Mouse (Mus musculus) embryonic facial prominence, embryonic 12.5 days (tissue): ENCODE measurements around the gene Arhgef40. TPM values are rescaled to one million over a fixed set of nuclear protein-coding genes. Genes with fewer than 3 reads are reported as not detected.

Source experiments
- ATAC-seq: fragments of 200-750 bp; cut with Nextera tagmentation; 2 replicates; pipeline ENCODE4 v1.8.0; 2017; ENCODE audit not compliant: insufficient number of reproducible peaks, insufficient read depth, low FRiP score, low TSS enrichment
- H3K27ac ChIP-seq: fragments of 300-500 bp; sonication (generic); 2 replicates; pipeline ENCODE4 v1.5.1; 2016; ENCODE audit warnings: mild to moderate bottlenecking
- H3K27me3 ChIP-seq: fragments of 300-500 bp; sonication (generic); 2 replicates; pipeline ENCODE4 v1.6.1; 2016; ENCODE audit warnings: mild to moderate bottlenecking, moderate library complexity
- H3K36me3 ChIP-seq: fragments of 300-500 bp; sonication (generic); 2 replicates; pipeline ENCODE4 v1.6.1; 2016; ENCODE audit warnings: mild to moderate bottlenecking
- H3K4me1 ChIP-seq: fragments of 300-500 bp; sonication (generic); 2 replicates; pipeline ENCODE4 v1.6.1; 2016
- H3K4me2 ChIP-seq: fragments of 300-500 bp; sonication (generic); replicated peaks from 2 replicates; pipeline ENCODE4 v1.6.1; 2016; ENCODE audit warnings: mild to moderate bottlenecking, moderate library complexity
- H3K4me3 ChIP-seq: fragments of 300-500 bp; sonication (generic); 2 replicates; pipeline ENCODE4 v1.5.1; 2016; ENCODE audit warnings: mild to moderate bottlenecking
- H3K9ac ChIP-seq: fragments of 300-500 bp; sonication (generic); 2 replicates; pipeline ENCODE4 v1.6.1; 2016; ENCODE audit warnings: mild to moderate bottlenecking, moderate library complexity
- H3K9me3 ChIP-seq: fragments of 300-500 bp; sonication (generic); 2 replicates; pipeline ENCODE4 v1.6.1; 2016; ENCODE audit warnings: mild to moderate bottlenecking, moderate library complexity
- WGBS: fragments of 180-500 bp; shearing (Covaris S2); methylation state at CpG from one replicate; pipeline ENCODE4 v1.1.7; 2016; 5-methylcytosine and 5-hydroxymethylcytosine counted together
- polyA plus RNA-seq: library from polyadenylated mRNA; unstranded; fragments of >200 nt; fragmentation: Nextera tagmentation; extraction: Ambion mirVana; gene quantifications from 2 replicates; pipeline ENCODE4 v1.2.1, GENCODE M21; 2016

Gene Arhgef40
- polyA plus RNA-seq, 1 experiment from 2014 or later, result 204 TPM

DNA sequence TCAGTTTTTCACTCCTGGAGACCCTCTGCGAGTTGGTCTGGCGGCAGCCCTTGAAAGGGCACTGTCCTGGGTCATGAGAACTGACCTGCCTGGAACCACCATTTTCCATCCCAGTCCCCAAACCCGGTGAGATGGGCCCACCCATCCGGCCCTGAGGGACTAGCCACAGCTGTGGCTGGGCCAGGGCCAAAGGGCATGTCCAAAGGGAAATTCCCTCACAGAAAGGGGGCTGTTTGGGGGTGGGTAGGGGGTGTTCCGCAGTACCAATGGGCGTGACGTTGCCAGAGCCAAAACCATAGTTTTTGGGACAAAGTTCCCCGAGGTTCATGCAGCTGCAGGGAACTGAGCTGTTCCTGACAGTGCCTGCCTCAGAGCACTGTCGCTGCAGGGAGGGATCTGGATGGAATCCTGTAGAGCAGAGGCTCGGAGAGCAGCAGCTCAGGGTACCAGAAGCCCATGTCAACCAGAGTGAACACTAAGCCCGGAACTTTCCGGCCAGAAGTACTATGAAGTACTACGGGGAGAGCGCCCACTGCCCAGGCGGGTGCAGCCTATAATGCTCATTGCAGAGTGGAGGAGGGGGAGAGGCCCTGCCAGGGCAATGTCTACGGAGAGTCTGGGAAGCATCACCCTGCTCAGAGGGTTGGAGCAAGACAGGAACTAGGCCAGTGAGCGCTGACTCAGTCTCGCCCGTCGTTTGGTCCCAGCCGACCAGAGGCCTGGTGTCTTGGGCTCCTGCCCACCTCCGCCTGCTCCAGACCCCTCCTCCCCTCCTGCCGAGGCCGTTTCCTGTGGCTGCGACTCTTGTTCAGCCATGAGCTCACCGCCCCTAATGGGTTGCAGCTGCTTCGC lies 1.0 kb downstream of the Arhgef40 start:
- no peaks in the 10 kb centered on the region for H3K27me3 ChIP-seq
- H3K4me2 ChIP-seq, result peak overlapping the region; percentile 73
- peak overlapping the region; percentile 72 for H3K4me3 ChIP-seq
- peak; percentile 67 for ATAC-seq
- peaks cover 34% of the 10 kb centered on the region for H3K4me1 ChIP-seq
- peak overlapping the region; percentile 98 for H3K27ac ChIP-seq
- under 1% methylated on average over 27 of the region's 27 CpGs for WGBS
- peak overlapping the region; percentile 81 for H3K9ac ChIP-seq
- peaks cover 35% of the 10 kb centered on the region for H3K36me3 ChIP-seq
- H3K9me3 ChIP-seq, result no peaks in the 10 kb centered on the region

DNA sequence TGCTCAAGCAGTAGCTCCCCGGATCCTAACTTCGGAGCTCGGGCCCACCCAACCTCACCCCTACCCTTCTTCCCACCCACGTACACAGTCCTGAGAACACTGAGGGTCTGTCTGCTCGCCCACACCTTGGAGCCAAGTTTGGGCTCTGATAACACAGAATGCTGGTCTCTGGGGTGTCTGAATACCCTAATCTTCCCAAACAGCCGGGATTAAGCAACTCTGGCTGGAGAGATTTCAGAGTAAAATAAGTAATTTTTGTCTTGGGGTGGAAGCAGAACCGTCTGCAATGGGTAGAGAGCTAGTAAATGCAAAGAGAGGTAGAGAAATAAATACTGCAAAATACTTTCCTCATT lies 1.6 kb downstream of the Arhgef40 start:
- H3K4me3 ChIP-seq, result peak overlapping the region; percentile 72
- peaks cover 34% of the 10 kb centered on the region for H3K4me1 ChIP-seq
- H3K27ac ChIP-seq, result peak overlapping the region; percentile 98
- H3K27me3 ChIP-seq, result no peaks in the 10 kb centered on the region
- H3K4me2 ChIP-seq, result peak overlapping the region; percentile 73
- under 1% methylated on average over 7 of the region's 7 CpGs for WGBS
- H3K9ac ChIP-seq, result peak overlapping the region; percentile 81
- no peaks in the 10 kb centered on the region for H3K9me3 ChIP-seq
- H3K36me3 ChIP-seq, result peaks cover 41% of the 10 kb centered on the region
- ATAC-seq, result no peak; the same call in 1 of the 2 replicates

DNA sequence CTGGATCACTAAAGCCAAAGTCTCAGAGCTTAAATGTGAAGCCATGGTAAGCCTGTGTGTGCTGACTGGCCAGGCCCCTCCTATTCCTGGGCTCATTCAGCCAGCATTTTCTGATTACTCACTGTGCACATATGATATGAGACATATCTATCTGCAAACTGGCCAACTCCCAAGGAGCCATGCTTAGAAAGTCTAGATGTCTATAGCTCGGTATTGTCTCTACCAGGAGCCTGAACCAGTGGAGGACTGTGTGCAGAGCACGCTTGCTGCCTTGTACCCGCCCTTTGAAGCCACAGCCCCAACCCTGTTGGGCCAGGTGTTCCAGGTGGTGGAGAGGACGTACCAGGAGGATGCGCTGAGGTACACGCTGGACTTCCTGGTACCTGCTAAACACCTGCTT lies 2.7 kb downstream of the Arhgef40 start:
- peaks cover 51% of the 10 kb centered on the region for H3K36me3 ChIP-seq
- H3K4me2 ChIP-seq, result no peak overlapping the region
- no peak overlapping the region for H3K27ac ChIP-seq
- no peak for ATAC-seq
- WGBS, result 96% methylated on average over 6 of the region's 6 CpGs
- H3K4me1 ChIP-seq, result peaks cover 34% of the 10 kb centered on the region
- no peaks in the 10 kb centered on the region for H3K9me3 ChIP-seq
- no peaks in the 10 kb centered on the region for H3K27me3 ChIP-seq
- H3K4me3 ChIP-seq, result no peak overlapping the region
- H3K9ac ChIP-seq, result no peak overlapping the region

DNA sequence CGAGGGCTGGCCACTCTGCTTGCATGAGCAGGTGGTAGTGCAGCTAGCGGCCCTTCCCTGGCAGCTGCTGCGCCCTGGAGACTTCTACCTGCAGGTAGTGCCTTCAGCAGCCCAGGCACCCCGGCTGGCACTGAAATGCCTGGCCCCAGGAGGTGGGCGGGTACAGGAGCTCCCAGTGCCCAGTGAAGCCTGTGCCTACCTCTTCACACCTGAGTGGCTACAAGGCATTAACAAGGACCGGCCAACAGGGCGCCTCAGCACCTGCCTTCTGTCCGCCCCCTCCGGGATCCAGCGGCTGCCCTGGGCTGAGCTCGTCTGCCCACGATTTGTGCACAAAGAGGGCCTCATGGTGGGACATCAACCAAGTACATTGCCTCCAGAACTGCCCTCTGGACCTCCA lies 4.2 kb downstream of the Arhgef40 start:
- Histone ChIP-seq H3K9ac (no peak overlapping the region), H3K4me1 (peaks cover 34% of the 10 kb centered on the region), H3K36me3 (peaks cover 64% of the 10 kb centered on the region), H3K27ac (no peak overlapping the region), H3K9me3 (no peaks in the 10 kb centered on the region), H3K4me2 (no peak overlapping the region), H3K27me3 (no peaks in the 10 kb centered on the region), H3K4me3 (no peak overlapping the region)
- 72% methylated on average over 12 of the region's 12 CpGs for WGBS
- no peak for ATAC-seq

- Histone ChIP-seq H3K27ac (peak overlapping the region; percentile 50; the same call in 1 of the 2 replicates), H3K4me1 (peaks cover 34% of the 10 kb centered on the region), H3K4me2 (no peak overlapping the region), H3K36me3 (peaks cover 72% of the 10 kb centered on the region), H3K4me3 (no peak overlapping the region), H3K9ac (peak overlapping the region; percentile 20), H3K27me3 (no peaks in the 10 kb centered on the region), H3K9me3 (no peaks in the 10 kb centered on the region)
- ATAC-seq, result no peak
- 57% methylated on average over 12 of the region's 12 CpGs for WGBS
Observed at GRCm38 (mm10) chr14:51989461-51989970, 5.0 kb downstream of the Arhgef40 start.

DNA sequence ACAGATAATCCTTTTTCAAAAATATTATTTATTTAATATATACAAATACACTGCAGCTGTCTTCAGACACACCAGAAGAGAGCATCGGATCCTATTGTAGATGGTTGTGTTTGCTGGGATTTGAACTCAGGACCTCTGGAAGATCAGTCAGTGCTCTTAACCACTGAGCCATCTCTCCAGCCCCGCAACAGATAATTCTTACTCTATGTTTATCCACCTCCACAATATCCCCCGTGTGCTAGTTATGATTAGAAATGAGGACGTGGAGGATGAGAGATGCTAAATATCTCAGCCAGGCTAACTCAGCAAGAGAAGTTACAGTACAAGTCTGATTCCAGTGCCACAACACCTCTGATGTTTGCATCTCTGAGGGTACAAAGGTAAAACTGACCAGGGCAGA lies 9.9 kb downstream of the Arhgef40 start:
- Histone ChIP-seq H3K27ac (no peak overlapping the region), H3K36me3 (peaks cover 94% of the 10 kb centered on the region)
- no peak for ATAC-seq

DNA sequence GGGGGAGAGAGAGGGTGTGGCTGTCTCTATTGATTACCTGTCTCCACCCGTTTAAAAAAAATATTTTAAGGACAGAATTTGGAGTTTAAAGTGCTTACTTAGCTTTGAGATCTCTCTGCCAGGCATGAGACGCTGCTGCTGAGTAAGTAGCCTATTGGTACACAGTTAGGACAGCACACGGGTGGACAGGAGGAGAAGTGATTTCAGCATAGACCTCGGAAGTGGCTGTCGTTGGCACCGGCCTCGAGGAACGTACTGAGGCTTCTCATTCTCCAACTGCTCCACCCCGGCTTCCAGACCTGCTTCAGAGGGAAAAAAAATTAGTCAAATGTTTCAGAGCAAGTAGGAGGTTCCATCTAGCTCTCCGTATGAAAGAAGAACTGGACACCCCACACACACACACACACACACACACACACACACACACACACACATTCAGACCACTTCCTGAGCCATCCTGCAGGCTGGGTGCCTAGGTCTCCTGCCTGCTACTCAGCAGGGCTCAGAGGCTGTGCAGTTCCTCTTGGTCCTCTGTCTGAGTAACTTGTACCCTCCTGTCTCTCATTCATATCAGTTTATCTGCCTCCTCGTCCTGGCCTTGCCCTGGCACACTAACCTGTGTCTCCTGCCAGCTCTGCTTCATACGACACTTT lies 10.8 kb downstream of the Arhgef40 start:
- Histone ChIP-seq H3K9me3 (no peaks in the 10 kb centered on the region), H3K9ac (no peak overlapping the region), H3K36me3 (peaks cover 94% of the 10 kb centered on the region), H3K4me3 (no peak overlapping the region), H3K4me2 (no peak overlapping the region), H3K27me3 (no peaks in the 10 kb centered on the region), H3K27ac (no peak overlapping the region), H3K4me1 (no peaks in the 10 kb centered on the region)
- WGBS, result 79% methylated on average over 12 of the region's 12 CpGs
- ATAC-seq, result no peak

More for the DNA sequence above, 9.9 kb downstream of the Arhgef40 start:
- WGBS, result 94% methylated on average over 4 of the region's 4 CpGs
- no peak overlapping the region for H3K9ac ChIP-seq
- no peak overlapping the region for H3K4me2 ChIP-seq
- peaks cover 5% of the 10 kb centered on the region for H3K4me1 ChIP-seq
- no peaks in the 10 kb centered on the region for H3K27me3 ChIP-seq
- no peaks in the 10 kb centered on the region for H3K9me3 ChIP-seq
- H3K4me3 ChIP-seq, result no peak overlapping the region

DNA sequence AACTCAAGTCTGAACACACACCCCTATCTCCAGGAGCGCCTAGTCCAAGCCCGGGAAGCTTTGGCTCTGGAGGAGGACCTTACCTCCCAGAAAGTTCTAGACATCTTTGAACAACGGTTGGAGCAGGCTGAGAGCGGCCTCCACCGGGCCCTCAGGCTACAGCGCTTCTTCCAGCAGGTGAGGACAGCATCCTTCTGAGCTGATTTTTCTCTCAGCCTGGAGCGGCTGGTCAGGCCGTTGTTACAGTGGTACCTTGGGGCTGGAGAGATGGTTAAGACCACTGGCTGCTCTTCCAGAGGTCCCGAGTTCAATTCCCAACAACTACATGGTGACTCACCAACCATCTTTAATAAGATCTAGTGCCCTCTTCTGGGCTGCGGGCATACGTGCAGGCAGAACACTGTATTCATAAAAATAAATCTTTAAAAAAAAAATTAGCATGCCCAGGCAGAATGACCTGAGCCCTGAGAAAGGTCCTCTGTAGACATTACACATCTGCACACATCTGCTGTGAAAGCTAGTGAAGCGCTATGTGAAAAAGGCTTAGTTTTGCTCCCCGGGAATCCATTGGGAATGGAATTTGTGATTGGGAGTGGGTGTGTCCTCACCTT lies 11.8 kb downstream of the Arhgef40 start:
- Histone ChIP-seq H3K27me3 (no peaks in the 10 kb centered on the region), H3K4me2 (no peak overlapping the region), H3K36me3 (peaks cover 92% of the 10 kb centered on the region), H3K27ac (no peak overlapping the region), H3K4me3 (no peak overlapping the region), H3K9ac (no peak overlapping the region), H3K9me3 (no peaks in the 10 kb centered on the region), H3K4me1 (no peaks in the 10 kb centered on the region)
- no peak for ATAC-seq
- WGBS, result 88% methylated on average over 13 of the region's 13 CpGs

GRCm38 (mm10) chr14:51996866-51997265 lies 12.3 kb downstream of the Arhgef40 start:
- H3K4me2 ChIP-seq, result no peak overlapping the region
- H3K9me3 ChIP-seq, result no peaks in the 10 kb centered on the region
- H3K36me3 ChIP-seq, result peaks cover 89% of the 10 kb centered on the region
- H3K4me1 ChIP-seq, result no peaks in the 10 kb centered on the region
- WGBS, result 78% methylated on average over 17 of the region's 17 CpGs
- no peak overlapping the region for H3K27ac ChIP-seq
- no peak overlapping the region for H3K9ac ChIP-seq
- H3K4me3 ChIP-seq, result no peak overlapping the region
- H3K27me3 ChIP-seq, result no peaks in the 10 kb centered on the region
- ATAC-seq, result no peak

DNA sequence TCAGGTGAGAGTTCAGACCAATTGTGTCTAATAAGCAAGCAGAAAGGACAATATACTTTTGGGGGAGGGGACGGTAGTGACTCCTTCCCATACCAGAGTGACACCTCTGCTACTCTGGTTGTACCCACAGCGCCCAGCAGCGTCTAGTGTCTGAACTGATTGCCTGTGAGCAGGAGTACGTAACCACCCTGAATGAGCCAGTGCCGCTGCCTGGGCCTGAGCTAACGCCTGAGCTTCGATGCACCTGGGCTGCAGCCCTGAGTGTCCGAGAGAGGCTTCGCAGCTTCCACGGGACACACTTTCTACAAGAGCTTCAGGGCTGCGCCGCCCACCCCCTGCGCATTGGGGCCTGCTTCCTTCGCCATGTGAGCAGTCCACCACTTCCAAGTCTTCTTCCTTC lies 13.0 kb downstream of the Arhgef40 start:
- no peaks in the 10 kb centered on the region for H3K27me3 ChIP-seq
- no peak overlapping the region for H3K4me2 ChIP-seq
- no peaks in the 10 kb centered on the region for H3K4me1 ChIP-seq
- H3K9ac ChIP-seq, result no peak overlapping the region
- ATAC-seq, result no peak
- H3K27ac ChIP-seq, result no peak overlapping the region
- H3K36me3 ChIP-seq, result peaks cover 89% of the 10 kb centered on the region
- H3K4me3 ChIP-seq, result no peak overlapping the region
- WGBS, result 91% methylated on average over 14 of the region's 14 CpGs
- H3K9me3 ChIP-seq, result no peaks in the 10 kb centered on the region

- 39% methylated on average over 16 of the region's 16 CpGs for WGBS
- H3K9me3 ChIP-seq, result no peaks in the 10 kb centered on the region
- H3K4me3 ChIP-seq, result no peak overlapping the region
- no peak for ATAC-seq
- no peaks in the 10 kb centered on the region for H3K27me3 ChIP-seq
- peaks cover 14% of the 10 kb centered on the region for H3K4me1 ChIP-seq
- H3K9ac ChIP-seq, result no peak overlapping the region
- peaks cover 87% of the 10 kb centered on the region for H3K36me3 ChIP-seq
- H3K4me2 ChIP-seq, result no peak overlapping the region
- H3K27ac ChIP-seq, result 0 out of 2 replicates have a peak overlapping the region, but pooled peaks have one; percentile 20
Observed at GRCm38 (mm10) chr14:52003981-52004495, 19.5 kb downstream of the Arhgef40 start.
